Mouse (Mus musculus) myocyte (in vitro differentiated cells): ENCODE measurements at regions not wholly inside any gene's neighbourhood (a gene's known extent, or its start where the extent isn't known, plus 50 kb on each side); places are given as distances from the start of the nearest gene placed in this dataset.

ENCODE experiments used
- MAX ChIP-seq: IDR thresholded peaks from one replicate; pipeline ENCODE4 v1.6.1; 2011; ENCODE audit warnings: low read depth, mild to moderate bottlenecking, control low read depth
- MYOD1 ChIP-seq, 3 experiments: IDR thresholded peaks; one replicate each; pipeline ENCODE4 v1.6.1; 2011; ENCODE audit warnings: control low read depth in 2 of 3, low read depth in 2 of 3, mild to moderate bottlenecking in 2 of 3, moderate library complexity in 1 of 3; ENCODE audit not compliant: insufficient read length in 2 of 3, control insufficient read depth in 1 of 3
- MYOG ChIP-seq, 3 experiments: IDR thresholded peaks; one replicate each; pipeline ENCODE4 v1.6.1; 2011; ENCODE audit warnings: control low read depth in 2 of 3, low read depth in 2 of 3, mild to moderate bottlenecking in 2 of 3; ENCODE audit not compliant: insufficient read length in 2 of 3, control insufficient read depth in 1 of 3, insufficient read depth in 1 of 3
- POLR2A ChIP-seq: IDR thresholded peaks from one replicate; pipeline ENCODE4 v1.6.1; 2011; ENCODE audit warnings: low read depth, mild to moderate bottlenecking, control low read depth, moderate library complexity; ENCODE audit not compliant: insufficient read length
- TCF12 ChIP-seq: IDR thresholded peaks from one replicate; pipeline ENCODE4 v1.6.1; 2011; ENCODE audit warnings: mild to moderate bottlenecking, control low read depth; ENCODE audit not compliant: poor library complexity, insufficient read depth, severe bottlenecking
- USF1 ChIP-seq: IDR thresholded peaks from one replicate; pipeline ENCODE4 v1.6.1; 2011; ENCODE audit warnings: low read depth, mild to moderate bottlenecking, control low read depth, moderate library complexity

- no peak for TF ChIP-seq MAX
- no peak for TF ChIP-seq POLR2A
- no peak for TF ChIP-seq TCF12
- no peak for TF ChIP-seq MYOD1 (IDR thresholded peaks at IDR 0.05; ENCODE audit: control insufficient read depth in 1 of 3, insufficient read length in 2 of 3, low read depth in 2 of 3)
- no peak for TF ChIP-seq USF1
- no peak for TF ChIP-seq MYOG (IDR thresholded peaks at IDR 0.05; ENCODE audit: control insufficient read depth in 1 of 3, insufficient read depth in 1 of 3, insufficient read length in 2 of 3, low read depth in 2 of 3)
Observed at GRCm38 (mm10) chr12:107322861-107323260, 165.6 kb upstream of the 3110018I06Rik start.
